Mouse (Mus musculus): ENCODE measurements around the gene Tmprss12. TPM values are rescaled to one million over a fixed set of nuclear protein-coding genes. Genes with fewer than 3 reads are reported as not detected.

Tmprss12 gene
- polyA plus RNA-seq, 1 experiment from 2014 or later = not detected

Other genes starting within 250 kb of the Tmprss12 start
- 27.9 and 28.4 TPM in 2 replicates for gene Dip2b, start 242.2 kb upstream of the Tmprss12 start, polyA plus RNA-seq (2014; fragmentation: Nextera tagmentation; extraction: Ambion mirVana)
- 24.5 and 27.3 TPM in 2 replicates for gene Atf1, start 53.0 kb upstream of the Tmprss12 start, polyA plus RNA-seq (2014; fragmentation: Nextera tagmentation; extraction: Ambion mirVana)
- gene Mettl7a1, start 23.3 kb downstream of the Tmprss12 start, polyA plus RNA-seq (2014; fragmentation: Nextera tagmentation; extraction: Ambion mirVana) = 3.1 and 3.8 TPM in 2 replicates
- gene Mettl7a3, start 54.1 kb downstream of the Tmprss12 start, polyA plus RNA-seq (2014; fragmentation: Nextera tagmentation; extraction: Ambion mirVana) = not detected in 2 replicates
- gene Methig1, start 72.3 kb downstream of the Tmprss12 start, polyA plus RNA-seq (2014; fragmentation: Nextera tagmentation; extraction: Ambion mirVana) = 0.16 TPM in 1 of 2 replicates, not detected in the other
- gene Mettl7a2, start 72.4 kb downstream of the Tmprss12 start, polyA plus RNA-seq (2014; fragmentation: Nextera tagmentation; extraction: Ambion mirVana) = 0.15 TPM in 1 of 2 replicates, not detected in the other
- not detected in 2 replicates for gene Higd1c, start 83.7 kb downstream of the Tmprss12 start, polyA plus RNA-seq (2014; fragmentation: Nextera tagmentation; extraction: Ambion mirVana)
- 0.08 TPM in 1 of 2 replicates, not detected in the other for gene Gm5475, start 141.3 kb downstream of the Tmprss12 start, polyA plus RNA-seq (2014; fragmentation: Nextera tagmentation; extraction: Ambion mirVana)
- 18.2 and 21.6 TPM in 2 replicates for gene Slc11a2, start 144.2 kb downstream of the Tmprss12 start, polyA plus RNA-seq (2014; fragmentation: Nextera tagmentation; extraction: Ambion mirVana)
- gene Letmd1, start 188.2 kb downstream of the Tmprss12 start, polyA plus RNA-seq (2014; fragmentation: Nextera tagmentation; extraction: Ambion mirVana) = 47.3 and 51.1 TPM in 2 replicates
- gene Csrnp2, start 214.7 kb downstream of the Tmprss12 start, polyA plus RNA-seq (2014; fragmentation: Nextera tagmentation; extraction: Ambion mirVana) = 28.9 and 29.9 TPM in 2 replicates